Mouse (Mus musculus): ENCODE data around the gene Igf2bp1. TPM values are rescaled to one million over a fixed set of nuclear protein-coding genes. Genes with fewer than 3 reads are reported as not detected.

The Igf2bp1 gene
- 10 to 100 TPM in 1 of 2 experiments, 1 to 10 TPM in 1; 7.3 to 12.6 TPM for polyA plus RNA-seq (2012; fragmentation: generic; extraction: Trizol)

DNA sequence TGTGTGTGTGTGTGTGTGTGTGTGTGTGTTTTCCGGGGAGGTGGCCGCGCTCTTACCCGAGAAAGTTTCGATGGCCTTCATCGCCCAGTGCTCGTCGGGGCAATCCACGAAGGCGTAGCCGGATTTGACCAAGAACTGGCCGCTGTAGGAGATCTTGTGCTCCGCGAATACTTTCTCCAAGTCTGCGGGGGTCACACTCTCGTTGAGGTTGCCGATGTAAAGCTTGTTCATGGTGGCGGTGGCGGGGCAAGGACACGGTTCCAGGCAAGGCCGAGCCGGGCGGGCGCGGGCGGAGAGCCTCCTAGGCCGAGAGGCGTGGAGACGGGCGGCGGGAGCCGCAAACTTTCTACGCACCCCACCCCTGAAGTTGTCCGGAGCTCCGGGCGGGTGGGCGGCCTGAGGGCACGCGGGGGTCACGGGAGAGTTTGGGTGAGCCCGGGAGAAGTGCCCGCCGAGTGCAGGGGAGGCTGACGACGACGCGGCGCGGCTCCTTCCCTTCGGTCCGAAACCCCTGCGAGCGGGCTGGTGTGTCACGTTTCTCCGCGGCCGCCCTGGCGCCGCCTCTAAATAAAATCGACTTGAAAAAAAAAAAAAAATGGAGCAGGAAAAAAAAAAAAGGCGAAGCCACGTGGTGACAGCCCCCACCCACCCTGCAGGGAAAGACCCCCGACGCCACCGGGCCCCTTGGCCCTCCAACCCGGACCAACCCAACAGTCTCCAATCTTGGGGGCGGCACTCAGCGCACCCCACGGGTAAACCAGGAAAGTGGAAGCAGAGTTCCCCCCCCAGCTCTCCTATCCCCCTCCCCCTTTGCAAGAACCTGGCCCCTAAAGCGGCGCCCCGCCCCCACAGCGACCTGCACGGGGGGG lies at the start of gene Igf2bp1:
TSS of gene Igf2bp1 (minus strand) at position 538 of the 869 bp plus-strand sequence.

DNA sequence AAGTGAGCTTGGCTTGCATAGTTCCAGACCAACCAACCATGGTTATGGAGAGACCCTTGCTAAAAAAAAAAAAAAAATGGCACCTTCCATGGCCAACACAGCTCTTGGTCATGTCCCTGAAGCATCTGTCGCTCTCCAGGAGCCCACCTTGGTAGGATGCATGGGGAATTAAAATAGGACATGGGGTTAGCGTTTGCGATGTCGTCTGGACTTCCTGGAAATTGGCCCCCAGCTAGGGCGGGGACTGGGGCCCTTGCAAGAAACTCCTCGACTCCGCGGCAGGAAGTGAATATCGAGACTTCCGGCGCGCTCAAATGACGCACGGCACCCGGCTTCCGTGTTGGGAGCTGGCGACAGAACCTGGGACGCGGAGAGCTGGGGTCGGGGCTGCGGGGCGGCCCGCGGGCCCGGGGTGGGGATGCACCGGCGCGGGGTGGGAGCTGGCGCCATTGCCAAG lies 28.9 kb upstream of the Igf2bp1 start, which contains the start of gene Snf8:
TSS of gene Snf8 (plus strand) at position 290 of the 457 bp plus-strand sequence.

DNA sequence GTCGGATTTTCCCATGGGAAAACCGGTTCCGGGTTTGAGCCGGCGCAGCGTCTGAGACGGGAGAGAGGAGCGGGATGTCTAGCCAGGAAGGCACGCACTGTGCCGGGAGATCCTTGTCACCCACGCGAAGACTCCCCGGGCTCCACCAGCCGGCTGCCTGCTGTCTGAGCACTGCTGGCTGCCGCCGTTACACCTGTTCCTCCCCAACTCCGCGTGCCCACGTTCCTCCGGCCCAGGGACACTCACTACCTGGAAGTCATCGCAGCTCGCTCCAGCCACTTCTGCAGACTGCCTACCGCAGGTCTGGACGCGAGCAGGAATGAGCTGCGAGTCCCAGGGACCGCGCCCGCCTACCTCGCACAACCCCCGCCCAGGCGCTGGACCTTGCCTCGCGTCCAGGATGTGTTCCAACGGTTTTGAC lies 91.2 kb downstream of the Igf2bp1 start, which contains the start of gene B4galnt2:
TSS of gene B4galnt2 (minus strand) at position 321 of the 421 bp plus-strand sequence.

Other genes with a start within 250 kb of the Igf2bp1 start
- 10 to 100 TPM; 10.7 to 18.4 TPM for gene Phospho1, start 181.4 kb downstream of the Igf2bp1 start, polyA plus RNA-seq (2012; fragmentation: generic; extraction: Trizol)
- 1 to 10 TPM in 1 of 2 experiments, under 1 TPM in 1; 0.84 to 1.2 TPM for gene Gngt2, start 168.7 kb downstream of the Igf2bp1 start, polyA plus RNA-seq (2012; fragmentation: generic; extraction: Trizol)
- under 1 TPM; 0.04 to 0.12 TPM for gene Abi3, start 163.5 kb downstream of the Igf2bp1 start, polyA plus RNA-seq (2012; fragmentation: generic; extraction: Trizol)
- under 1 TPM; 0.02 to 0.06 TPM for gene B4galnt2, start 91.0 kb downstream of the Igf2bp1 start, polyA plus RNA-seq (2012; fragmentation: generic; extraction: Trizol)
- under 1 TPM in 1 of 2 experiments, not detected in 1; 0.44 TPM for gene Gip, start 18.6 kb upstream of the Igf2bp1 start, polyA plus RNA-seq (2012; fragmentation: generic; extraction: Trizol)
- gene Snf8, start 28.9 kb upstream of the Igf2bp1 start, polyA plus RNA-seq (2012; fragmentation: generic; extraction: Trizol): 100 to 1,000 TPM; 167 to 278 TPM
- 10 to 100 TPM; 50.3 to 83.2 TPM for gene Ube2z, start 59.4 kb upstream of the Igf2bp1 start, polyA plus RNA-seq (2012; fragmentation: generic; extraction: Trizol)
- gene Atp5g1, start 69.7 kb upstream of the Igf2bp1 start, polyA plus RNA-seq (2012; fragmentation: generic; extraction: Trizol): 1,000 to 10,000 TPM in 1 of 2 experiments, 100 to 1,000 TPM in 1; 623 to 1,824 TPM
- under 1 TPM in 1 of 2 experiments, not detected in 1; 0.07 TPM for gene Calcoco2, start 106.0 kb upstream of the Igf2bp1 start, polyA plus RNA-seq (2012; fragmentation: generic; extraction: Trizol)
- under 1 TPM in 1 of 2 experiments, not detected in 1; 0.17 TPM for gene Ttll6, start 127.8 kb upstream of the Igf2bp1 start, polyA plus RNA-seq (2012; fragmentation: generic; extraction: Trizol)
- gene Hoxb13, start 188.4 kb upstream of the Igf2bp1 start, polyA plus RNA-seq (2012; fragmentation: generic; extraction: Trizol): under 1 TPM in 1 of 2 experiments, not detected in 1; 0.02 TPM